Mouse (Mus musculus) kidney, adult 9 months (tissue): ENCODE measurements around the gene Sdhaf3.
"Not testable (repeated sequence)": the region's sequence is repeated elsewhere in the genome, so short reads cannot be mapped to it uniquely, and the experiment has no call there.

ENCODE experiments used
- DNase-seq: peaks from one replicate; pipeline ENCODE4 v3.0.0; 2022

Sdhaf3 gene

DNA sequence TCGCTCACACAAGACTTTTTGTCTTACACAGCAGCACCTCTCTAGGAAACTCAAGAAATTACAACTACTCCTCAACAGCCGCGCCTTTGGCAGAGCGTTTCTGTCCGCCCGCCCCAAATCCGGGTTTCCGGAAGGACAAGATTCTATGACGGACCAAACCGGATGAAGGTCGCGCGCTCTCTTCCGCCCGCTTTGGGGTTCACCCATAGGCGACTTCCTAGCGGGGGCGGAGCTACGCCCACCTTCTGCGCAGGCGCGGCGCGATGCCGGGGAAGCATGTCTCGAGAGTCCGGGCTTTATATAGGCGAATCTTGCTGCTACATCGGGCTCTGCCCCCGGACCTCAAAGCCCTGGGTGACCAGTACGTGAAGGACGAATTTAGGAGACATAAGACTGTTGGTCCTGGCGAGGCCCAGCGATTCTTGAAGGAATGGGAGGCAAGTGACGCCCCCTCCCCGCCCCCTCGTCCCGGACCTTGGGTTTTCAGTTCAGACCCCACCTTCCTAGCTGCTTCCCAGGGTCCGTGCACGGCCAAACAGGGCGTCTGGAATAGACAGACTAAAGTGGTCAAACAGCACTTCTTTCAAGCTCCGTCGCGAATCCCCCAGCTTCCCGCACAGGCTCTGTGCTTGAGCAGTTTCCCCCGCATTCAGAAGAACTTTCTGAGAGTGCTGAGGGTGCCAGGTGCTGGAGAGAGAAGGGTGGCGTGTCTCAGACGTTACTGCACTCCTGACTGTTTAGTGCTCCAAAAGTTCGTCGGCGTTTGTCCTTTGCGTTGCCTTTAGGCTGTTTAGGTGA is at the start of gene Sdhaf3:
Gene Sdhaf3 (plus strand): TSS at position 241 of the 798 bp plus-strand sequence.
- peak; percentile 98 for DNase-seq

- DNase-seq = peak; percentile 55
These were observed 46.2 kb upstream of the Sdhaf3 start for GRCm38 (mm10) chr6:6909586-6909985.

GRCm38 (mm10) chr6:6914304-6914703 is 41.5 kb upstream of the Sdhaf3 start:
- DNase-seq = no peak

- peak; percentile 55 for DNase-seq
These were observed 40.8 kb upstream of the Sdhaf3 start for GRCm38 (mm10) chr6:6914849-6915525.

- no peak for DNase-seq
These were observed 40.3 kb upstream of the Sdhaf3 start for GRCm38 (mm10) chr6:6915526-6915915.

- DNase-seq = no peak
These were observed 38.5 kb upstream of the Sdhaf3 start for GRCm38 (mm10) chr6:6917334-6917733.

DNA sequence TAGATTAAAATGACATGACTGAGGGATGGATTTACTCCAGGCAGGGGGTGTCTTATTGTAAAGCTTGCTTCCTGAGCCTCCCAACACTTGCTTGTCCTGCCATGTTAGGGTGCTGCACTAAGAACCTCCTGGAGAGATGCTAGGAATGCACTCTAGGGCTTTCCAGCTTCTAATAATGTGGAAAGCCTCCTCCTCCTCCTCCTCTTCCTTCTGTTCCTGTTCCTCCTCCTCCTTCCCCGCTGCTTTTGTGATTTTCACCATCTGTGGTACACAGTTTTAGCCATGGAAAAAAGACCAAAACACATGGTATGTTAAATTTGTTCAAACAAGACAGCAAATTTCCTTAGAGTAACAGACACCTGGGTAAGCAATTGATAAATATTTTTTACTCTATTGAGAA is 30.5 kb upstream of the Sdhaf3 start:
- no peak for DNase-seq

- DNase-seq = no peak
These were observed 25.0 kb upstream of the Sdhaf3 start for GRCm38 (mm10) chr6:6930831-6931230.

GRCm38 (mm10) chr6:6931507-6931906 is 24.3 kb upstream of the Sdhaf3 start:
- no peak for DNase-seq

DNA sequence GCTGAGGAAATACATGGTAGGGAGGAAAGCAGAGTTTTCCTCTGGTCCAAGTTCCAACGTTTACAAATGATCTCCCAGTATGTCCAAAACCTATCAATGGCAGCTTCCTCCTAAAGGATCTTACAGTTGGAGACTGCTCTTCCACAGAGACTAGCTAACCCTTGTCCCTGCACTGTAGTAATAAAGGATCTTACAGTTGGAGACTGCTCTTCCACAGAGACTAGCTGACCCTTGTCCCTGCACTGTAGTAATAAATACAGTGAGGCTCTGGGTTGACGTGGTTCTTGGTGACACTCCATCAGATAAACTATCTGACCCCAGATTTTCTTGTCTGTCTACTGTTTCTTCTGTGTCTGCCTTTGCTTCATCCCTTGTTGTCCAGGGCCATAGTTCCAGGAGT is 15.0 kb upstream of the Sdhaf3 start:
- DNase-seq = no peak

DNA sequence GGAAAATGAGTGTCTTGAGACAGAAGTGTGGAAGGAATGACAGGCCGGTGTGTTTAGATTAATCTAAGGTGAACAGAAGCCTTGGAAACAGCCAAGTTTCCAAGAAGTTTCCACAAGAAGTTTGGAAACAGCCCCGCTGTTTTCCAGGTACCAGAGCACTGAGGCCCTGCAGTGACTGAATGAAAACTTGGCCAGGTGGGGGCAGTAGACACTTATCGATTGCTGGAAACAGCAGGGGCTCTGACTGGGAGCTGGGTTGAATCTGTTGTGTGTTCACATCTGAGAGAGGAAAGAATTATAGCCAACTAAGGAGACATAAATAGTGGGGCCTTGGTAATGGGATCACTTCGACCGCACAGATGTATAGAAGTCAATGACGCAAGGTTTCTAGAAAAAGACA is 13.0 kb upstream of the Sdhaf3 start:
- DNase-seq = peak; percentile 31

- no peak for DNase-seq
These were observed 8.2 kb upstream of the Sdhaf3 start for GRCm38 (mm10) chr6:6947650-6948049.

DNA sequence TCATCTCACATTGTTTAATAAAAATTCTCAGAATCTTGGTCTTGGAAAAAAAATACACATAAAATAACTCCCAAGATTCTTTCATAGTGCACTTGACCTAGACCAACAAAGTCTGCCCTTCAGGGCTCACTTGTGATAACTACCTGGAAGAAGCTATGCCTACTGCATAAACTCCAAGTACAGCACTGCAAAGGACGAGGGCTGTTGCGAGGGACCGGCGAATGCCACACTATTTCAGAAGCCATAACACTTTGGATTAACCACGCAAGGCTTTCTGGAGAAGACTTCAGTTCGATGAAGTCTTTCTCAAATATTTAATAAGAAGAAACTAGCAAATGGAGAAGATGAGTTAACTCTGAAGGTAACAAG is 425 bp upstream of the Sdhaf3 start:
- no peak for DNase-seq

DNA sequence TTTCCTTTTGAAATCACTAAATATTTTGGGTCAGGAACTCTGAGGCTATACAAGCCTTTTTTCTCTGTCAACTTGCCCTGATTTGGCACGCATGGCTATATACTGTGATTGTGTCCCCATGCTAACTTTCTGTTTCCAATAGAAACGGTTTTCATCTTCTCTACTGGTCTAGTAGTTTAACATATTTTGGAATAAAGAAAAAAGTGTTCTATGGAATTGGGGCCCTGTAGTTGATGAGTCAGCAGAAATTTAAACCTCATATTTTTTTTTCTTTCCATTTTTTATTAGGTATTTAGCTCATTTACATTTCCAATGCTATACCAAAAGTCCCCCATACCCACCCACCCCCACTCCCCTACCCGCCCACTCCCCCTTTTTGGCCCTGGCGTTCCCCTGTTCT is 3.4 kb downstream of the Sdhaf3 start:
- not testable (repeated sequence) for DNase-seq

DNA sequence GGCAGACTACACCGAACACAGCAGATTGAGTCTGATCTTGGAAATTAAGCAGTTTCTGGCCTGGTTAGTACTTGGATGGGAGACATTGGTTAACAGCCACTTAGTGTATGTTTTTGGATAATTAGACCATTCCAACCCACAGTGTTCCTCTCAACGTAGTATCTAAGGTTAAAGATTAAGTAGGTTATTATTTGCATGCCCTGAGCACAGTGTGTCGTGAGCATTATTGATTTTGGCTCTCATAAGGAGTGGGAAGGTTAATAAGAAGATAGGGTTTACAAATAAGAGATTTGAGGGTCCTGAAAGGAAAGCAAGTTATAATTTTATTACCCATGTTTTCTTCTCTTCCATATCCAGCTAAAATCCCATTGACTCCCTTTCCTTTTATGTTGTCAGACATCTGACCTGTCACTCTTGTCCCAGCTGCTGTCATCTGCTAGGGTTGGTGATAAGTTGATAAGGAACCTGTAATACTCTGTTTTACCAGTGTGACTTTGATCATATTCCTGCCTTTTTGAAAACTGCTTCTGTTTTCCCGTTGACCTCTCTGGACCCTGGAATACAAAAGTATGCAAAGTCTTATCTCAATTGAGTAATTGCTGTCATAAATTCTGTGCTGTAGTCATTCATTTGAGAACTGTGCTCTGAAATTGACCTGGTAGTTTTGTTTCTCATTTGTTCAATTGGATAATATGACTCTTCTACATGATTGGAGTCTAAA is 41.6 kb downstream of the Sdhaf3 start:
- DNase-seq = no peak

GRCm38 (mm10) chr6:6997956-6998355 is 42.2 kb downstream of the Sdhaf3 start:
- DNase-seq = no peak

GRCm38 (mm10) chr6:6999015-6999414 is 43.2 kb downstream of the Sdhaf3 start:
- no peak for DNase-seq

DNA sequence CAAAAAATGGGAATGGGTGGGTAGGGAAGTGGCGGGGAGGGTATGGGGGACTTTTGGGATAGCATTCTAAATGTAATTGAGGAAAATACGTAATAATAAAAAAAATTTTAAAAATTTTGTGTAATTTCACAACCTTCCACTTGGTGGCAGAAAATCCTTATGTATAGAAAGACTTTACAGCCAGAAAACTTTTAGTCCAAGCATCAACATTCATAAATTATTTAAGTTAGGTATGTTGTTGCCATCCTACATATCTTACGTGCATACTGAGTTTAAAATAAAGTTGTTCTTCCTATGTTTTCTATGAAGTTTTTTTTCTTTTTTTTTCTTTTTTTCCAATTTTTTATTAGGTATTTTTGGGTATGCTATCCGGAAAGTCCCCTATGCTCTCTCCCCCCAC is 47.3 kb downstream of the Sdhaf3 start:
- DNase-seq = no peak

DNA sequence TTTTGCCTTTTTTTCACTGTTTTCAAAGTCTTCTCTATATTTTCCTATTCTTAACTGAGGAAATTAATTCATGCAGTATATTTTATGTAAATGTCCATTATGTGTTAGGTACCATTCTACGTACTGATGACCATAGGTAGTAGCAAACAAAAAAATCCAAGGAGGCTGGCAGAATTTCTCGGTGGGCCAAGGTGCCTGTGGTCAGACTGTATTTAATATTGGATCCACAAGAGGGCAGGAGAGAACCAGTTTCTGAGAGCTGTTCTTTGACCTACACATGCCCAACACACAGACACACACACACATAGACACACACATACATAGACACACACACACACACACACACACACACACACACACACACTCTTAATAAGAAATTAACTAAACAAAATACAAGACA is 48.2 kb downstream of the Sdhaf3 start:
- DNase-seq = peak; percentile 26

GRCm38 (mm10) chr6:7038087-7038486 is 82.3 kb downstream of the Sdhaf3 start:
- DNase-seq = no peak

DNA sequence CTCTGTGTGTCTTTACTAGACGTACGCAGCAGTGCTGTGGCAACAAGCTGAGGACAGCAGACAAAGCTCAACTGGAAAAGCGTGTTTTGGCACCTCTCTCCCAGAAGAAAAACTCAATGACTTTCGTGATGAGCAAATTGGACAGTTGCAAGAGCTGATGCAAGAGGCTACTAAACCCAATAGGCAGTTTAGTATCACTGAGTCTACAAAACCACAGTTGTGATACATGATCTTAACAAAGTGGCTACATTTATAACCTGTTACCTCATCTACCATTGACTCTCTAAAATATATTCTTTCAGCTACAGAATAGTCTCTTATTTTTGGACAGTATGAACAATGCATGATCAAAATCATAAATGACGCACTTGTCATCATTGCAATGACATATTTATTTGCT is 83.0 kb downstream of the Sdhaf3 start:
- DNase-seq = no peak

DNA sequence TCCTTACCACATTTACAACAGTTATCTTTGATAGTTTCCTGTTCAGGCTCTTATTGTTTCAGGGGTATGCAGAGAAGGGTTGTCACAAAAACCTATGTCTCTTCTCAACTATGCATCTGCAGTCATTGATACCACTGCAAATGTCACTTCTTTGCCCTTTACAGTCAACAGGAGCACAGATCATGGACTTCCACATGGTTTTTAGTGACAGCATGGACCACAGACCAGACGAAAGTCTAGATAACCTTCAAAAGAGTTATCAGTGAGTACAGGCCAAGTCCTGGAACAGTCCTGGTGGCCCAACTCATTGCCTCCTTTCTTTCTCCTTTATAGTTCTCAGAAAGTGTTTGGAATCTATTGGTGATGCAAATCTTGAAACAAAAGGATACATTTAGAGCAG is 86.1 kb downstream of the Sdhaf3 start:
- DNase-seq = no peak

DNA sequence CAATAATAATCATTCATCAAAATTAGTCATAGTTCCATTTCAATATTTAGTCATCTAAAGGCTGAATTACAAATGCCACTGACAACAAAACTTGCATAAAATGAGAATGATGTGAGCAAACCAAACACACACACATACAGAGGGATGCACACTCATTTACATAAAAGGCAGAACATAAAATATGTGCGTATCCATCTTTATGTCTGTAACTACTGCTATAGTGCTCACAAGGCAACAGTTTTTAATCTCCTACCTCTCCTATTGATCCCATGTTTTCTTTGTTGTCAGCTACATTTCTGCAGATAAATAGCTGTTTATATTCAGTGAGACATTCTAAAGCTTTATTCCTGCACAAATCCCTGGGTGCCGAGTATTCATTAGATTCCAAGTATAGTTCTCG is 107.0 kb downstream of the Sdhaf3 start:
- no peak for DNase-seq

DNA sequence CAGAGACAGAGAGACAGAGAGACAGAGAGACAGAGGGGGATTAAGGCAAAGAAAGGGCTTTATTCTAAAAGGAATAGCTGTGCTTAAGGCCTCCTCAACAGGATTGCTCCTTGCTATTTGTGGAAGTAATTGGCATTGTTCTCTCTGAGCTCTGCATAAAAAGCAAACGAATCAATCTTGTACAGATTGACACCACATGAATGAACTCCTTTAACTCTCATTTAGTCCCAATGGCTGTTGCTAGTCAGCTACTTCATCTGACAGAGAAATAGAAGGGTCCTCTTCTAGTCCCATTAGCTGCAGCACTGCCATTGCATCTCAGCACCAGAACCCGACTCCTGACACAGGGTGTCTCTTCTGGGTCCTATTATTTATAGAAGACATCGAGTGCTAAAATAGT is 113.0 kb downstream of the Sdhaf3 start:
- DNase-seq = no peak
